Comparison of ENCODE assay signal across 9 mouse cellular contexts in the genomic region with DNA sequence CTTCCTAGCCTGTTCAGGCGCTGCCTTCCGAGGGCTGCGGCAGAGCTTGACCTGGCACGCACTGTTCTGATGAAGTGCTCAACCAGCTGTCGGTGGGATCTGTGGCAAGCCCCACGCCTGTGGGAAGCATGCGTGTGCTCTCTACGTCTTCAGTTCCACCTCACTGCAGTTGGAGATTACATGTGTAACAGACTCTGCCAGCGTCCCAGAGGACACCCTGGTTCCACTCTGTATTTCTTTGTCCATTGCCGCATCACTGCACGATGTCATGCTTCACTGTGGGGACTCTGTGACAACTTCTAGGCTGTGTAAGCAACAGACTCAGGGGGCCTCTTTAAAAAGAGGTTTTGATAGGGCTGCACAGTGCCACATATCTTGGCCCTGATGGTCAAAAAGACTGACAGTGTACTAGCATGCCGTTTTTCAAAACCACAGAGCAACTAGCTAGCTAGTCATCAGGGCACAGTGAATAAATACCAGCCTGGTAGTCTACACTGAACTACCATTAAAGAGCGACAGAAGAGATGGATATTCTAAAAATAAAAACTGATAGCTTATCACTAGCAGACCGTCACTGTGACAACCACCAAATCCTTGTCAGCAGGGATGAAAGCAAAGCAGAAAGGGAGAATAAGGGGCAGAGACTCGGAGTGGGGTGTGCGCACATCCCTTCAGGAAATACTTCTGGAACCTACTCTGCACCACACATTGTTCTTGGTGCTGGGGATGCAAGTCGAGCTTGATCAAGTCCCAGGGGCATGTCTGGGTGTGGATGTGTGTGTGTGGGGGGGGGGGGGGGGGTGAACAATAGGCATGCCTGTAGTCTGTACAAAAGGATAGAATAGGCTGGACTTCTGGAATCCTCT. TPM values are rescaled to one million over a fixed set of nuclear protein-coding genes. Genes with fewer than 3 reads are reported as not detected.
DNase-seq lines count a peak whose midpoint lies in the region; ATAC-seq lines count a peak whose summit lies in the region.
"Had no signal": no experiment of that assay in that cellular context is flagged by ENCODE, and none has a peak within 500 bp of the region (broad histone marks: within the 10 kb centered on the region; RNA-seq: fewer than 3 reads in every experiment).

No protein-coding gene starts in this region.

- H3K36me3 ChIP-seq in heart, embryonic 12.5 days: peaks cover 35% of the 10 kb centered on the region
- H3K36me3 ChIP-seq in hindbrain, embryonic 12.5 days: peaks cover 24% of the 10 kb centered on the region
- peaks cover 12% of the 10 kb centered on the region; the same call in 1 of the 2 replicates for H3K36me3 ChIP-seq in midbrain, embryonic 11.5 days (ENCODE audit: control insufficient read depth, insufficient read depth, low read length)

- 38% methylated on average over 17 of the region's 17 CpGs for WGBS in heart, embryonic 12.5 days
- WGBS in hindbrain, embryonic 12.5 days: 56% methylated on average over 17 of the region's 17 CpGs
- WGBS in midbrain, embryonic 11.5 days: 69% methylated on average over 17 of the region's 17 CpGs

- H3K4me3 ChIP-seq in heart, embryonic 12.5 days: no peak overlapping the region
- no peak overlapping the region for H3K4me3 ChIP-seq in hindbrain, embryonic 12.5 days
- H3K4me3 ChIP-seq in midbrain, embryonic 11.5 days (ENCODE audit: low read depth, low read length): no peak overlapping the region

- H3K4me1 ChIP-seq in heart, embryonic 12.5 days (replicated peaks): peaks cover 34% of the 10 kb centered on the region
- H3K4me1 ChIP-seq in hindbrain, embryonic 12.5 days: peaks cover 34% of the 10 kb centered on the region
- peaks cover 12% of the 10 kb centered on the region for H3K4me1 ChIP-seq in midbrain, embryonic 11.5 days (ENCODE audit: control insufficient read depth, insufficient read depth, low read length)

- H3K9ac ChIP-seq in heart, embryonic 12.5 days: peak overlapping the region; percentile 28; the same call in 1 of the 2 replicates
- 0 out of 2 replicates have a peak overlapping the region, but pooled peaks have one; percentile 18 for H3K9ac ChIP-seq in hindbrain, embryonic 12.5 days
- no peak overlapping the region for H3K9ac ChIP-seq in midbrain, embryonic 11.5 days (ENCODE audit: low read length)

- no peak for DNase-seq in heart, adult 8-10 months (ENCODE audit: low spot score)
- DNase-seq in midbrain, embryonic 11.5 days (ENCODE audit: low spot score, missing footprints): peak; percentile 76
- DNase-seq in cerebellum, adult 11-12 months: no peak
- DNase-seq in layer of hippocampus, adult 11-12 months (ENCODE audit: low spot score): no peak
- DNase-seq: thymus, postnatal 36 days had no signal

- ATAC-seq in heart, embryonic 12.5 days (ENCODE audit: insufficient number of reproducible peaks, low FRiP score): no peak
- peak; percentile 22 for ATAC-seq in common myeloid progenitor, adult 5-6 weeks (replicated peaks; ENCODE audit: low read depth, poor library complexity, severe bottlenecking)
- peak; percentile 38 for ATAC-seq in hindbrain, embryonic 12.5 days (ENCODE audit: low FRiP score)
- ATAC-seq in midbrain, embryonic 11.5 days (ENCODE audit: low FRiP score): peak; percentile 51; the same call in 1 of the 2 replicates
- ATAC-seq in granulocyte monocyte progenitor cell, adult 5-6 weeks (replicated peaks; ENCODE audit: poor library complexity, severe bottlenecking): no peak

- H3K9me3 ChIP-seq in heart, embryonic 12.5 days (replicated peaks): no peaks in the 10 kb centered on the region; the same call in 1 of the 2 replicates
- H3K9me3 ChIP-seq in hindbrain, embryonic 12.5 days (replicated peaks): no peaks in the 10 kb centered on the region; the same call in 1 of the 2 replicates
- no peaks in the 10 kb centered on the region; the same call in 1 of the 2 replicates for H3K9me3 ChIP-seq in midbrain, embryonic 11.5 days (ENCODE audit: control insufficient read depth, low read length)

- H3K27me3 ChIP-seq in heart, embryonic 12.5 days (replicated peaks): no peaks in the 10 kb centered on the region
- H3K27me3 ChIP-seq in hindbrain, embryonic 12.5 days: no peaks in the 10 kb centered on the region
- H3K27me3 ChIP-seq in midbrain, embryonic 11.5 days (ENCODE audit: control insufficient read depth, insufficient read depth, low read length): no peaks in the 10 kb centered on the region

- peak overlapping the region; percentile 53 for H3K27ac ChIP-seq in heart, embryonic 12.5 days (ENCODE audit: poor library complexity, severe bottlenecking)
- H3K27ac ChIP-seq in hindbrain, embryonic 12.5 days: peak overlapping the region; percentile 35
- H3K27ac ChIP-seq in midbrain, embryonic 11.5 days (ENCODE audit: low read depth, low read length): peak overlapping the region; percentile 5

- H3K4me2 ChIP-seq in heart, embryonic 12.5 days: peak overlapping the region; percentile 33
- H3K4me2 ChIP-seq in hindbrain, embryonic 12.5 days (replicated peaks): no peak overlapping the region
- H3K4me2 ChIP-seq in midbrain, embryonic 11.5 days: no peak overlapping the region

RNA-seq across cellular contexts. Expression of a gene that starts 20.7 kb away (rescaled TPM):
- 17.1 and 19.2 TPM in 2 replicates for polyA plus RNA-seq in heart, embryonic 12.5 days (2016; fragmentation: Nextera tagmentation; extraction: Ambion mirVana)
- total RNA-seq in heart, adult 8-10 months (2022): 10 to 100 TPM in 3 of 4 experiments, 1 to 10 TPM in 1; 8.8 to 12.8 (median 11.6) TPM
- 9.1 and 10.6 TPM in 2 replicates for total RNA-seq in common myeloid progenitor, adult 5-6 weeks (2017)
- 30.8 and 34.4 TPM in 2 replicates for polyA plus RNA-seq in hindbrain, embryonic 12.5 days (2016; fragmentation: Nextera tagmentation; extraction: Ambion mirVana)
- 31.1 and 37.1 TPM in 2 replicates for polyA plus RNA-seq in midbrain, embryonic 11.5 days (2014; fragmentation: Nextera tagmentation; extraction: Ambion mirVana)
- 4.4 and 4.6 TPM in 2 replicates for total RNA-seq in granulocyte monocyte progenitor cell, adult 5-6 weeks (2014; fragmentation: Nextera tagmentation)
- 4.4 and 9.3 TPM in 2 replicates for total RNA-seq in granulocyte monocyte progenitor cell, adult 5-6 weeks (2017)

Comparison
In these comparisons a context has a peak if more than half of its experiments do, and no peak if none do; other contexts are left out.
1. ATAC-seq: peak in common myeloid progenitor, adult 5-6 weeks (single experiment), hindbrain, embryonic 12.5 days (single experiment) and midbrain, embryonic 11.5 days (single experiment); none in heart, embryonic 12.5 days (single experiment) and granulocyte monocyte progenitor cell, adult 5-6 weeks (single experiment).
2. Peak in every context shown above with its lines, with median percentiles within 50 percentile points of each other: H3K27ac ChIP-seq.